Mouse (Mus musculus) embryo, embryonic 10.5 days (tissue): ENCODE measurements at regions not wholly inside any gene's neighbourhood (a gene's known extent, or its start where the extent isn't known, plus 50 kb on each side); places are given as distances from the start of the nearest gene placed in this dataset.

Experiments used
- DNase-seq: peaks from one replicate; pipeline ENCODE4 v3.0.0-alpha.2; 2015; ENCODE audit warnings: low spot score

- DNase-seq: no peak
Observed at GRCm38 (mm10) chr16:76078219-76078618, 56.1 kb upstream of the Samsn1 start.

- no peak for DNase-seq
Observed at GRCm38 (mm10) chr16:76076231-76076630, 54.1 kb upstream of the Samsn1 start.
